Mouse (Mus musculus) lung, postnatal 0 days (tissue): ENCODE data around the gene Aaas.
A peak's percentile ranks its signal among the peaks of the same experiment; 100 is the strongest.

Experiments used
- CTCF ChIP-seq: IDR thresholded peaks from 2 replicates; pipeline ENCODE4 v1.5.1; 2016; ENCODE audit warnings: antibody characterized with exemption, mild to moderate bottlenecking
- EP300 ChIP-seq: IDR thresholded peaks from 2 replicates; pipeline ENCODE4 v1.6.1; 2016; ENCODE audit warnings: antibody characterized with exemption, mild to moderate bottlenecking, control low read depth

- TF ChIP-seq CTCF, result peak; percentile 61
- no peak for TF ChIP-seq EP300
Observed at GRCm38 (mm10) chr15:102355134-102355870, 4.7 kb upstream of the Aaas start.
